Mouse (Mus musculus) E14TG2a.4 (cell line): Measurements from ENCODE around the gene 9930022D16Rik.

Source experiments
- CTCF ChIP-seq: conservative IDR thresholded peaks from 2 replicates; pipeline ENCODE4 v1.5.1; 2014; ENCODE audit warnings: low read length
- NANOG ChIP-seq: IDR thresholded peaks from 2 replicates; pipeline ENCODE4 v1.6.1; 2014; ENCODE audit warnings: borderline replicate concordance, low read length, mixed read lengths

- TF ChIP-seq CTCF (no peak), NANOG (no peak)
Observed at GRCm38 (mm10) chr11:109410197-109410980, 3.3 kb upstream of the 9930022D16Rik start.
